Mouse (Mus musculus) ovary, postnatal 36 days (tissue): ENCODE measurements around the gene Tomm5.
A peak's percentile ranks its signal among the peaks of the same experiment; 100 is the strongest.
"Not testable (repeated sequence)": the region's sequence is repeated elsewhere in the genome, so short reads cannot be mapped to it uniquely, and the experiment has no call there.

ENCODE experiments used
- DNase-seq: peaks from one replicate; pipeline ENCODE4 v3.0.0; 2022; ENCODE audit warnings: low spot score, mixed read lengths

The Tomm5 gene

DNA sequence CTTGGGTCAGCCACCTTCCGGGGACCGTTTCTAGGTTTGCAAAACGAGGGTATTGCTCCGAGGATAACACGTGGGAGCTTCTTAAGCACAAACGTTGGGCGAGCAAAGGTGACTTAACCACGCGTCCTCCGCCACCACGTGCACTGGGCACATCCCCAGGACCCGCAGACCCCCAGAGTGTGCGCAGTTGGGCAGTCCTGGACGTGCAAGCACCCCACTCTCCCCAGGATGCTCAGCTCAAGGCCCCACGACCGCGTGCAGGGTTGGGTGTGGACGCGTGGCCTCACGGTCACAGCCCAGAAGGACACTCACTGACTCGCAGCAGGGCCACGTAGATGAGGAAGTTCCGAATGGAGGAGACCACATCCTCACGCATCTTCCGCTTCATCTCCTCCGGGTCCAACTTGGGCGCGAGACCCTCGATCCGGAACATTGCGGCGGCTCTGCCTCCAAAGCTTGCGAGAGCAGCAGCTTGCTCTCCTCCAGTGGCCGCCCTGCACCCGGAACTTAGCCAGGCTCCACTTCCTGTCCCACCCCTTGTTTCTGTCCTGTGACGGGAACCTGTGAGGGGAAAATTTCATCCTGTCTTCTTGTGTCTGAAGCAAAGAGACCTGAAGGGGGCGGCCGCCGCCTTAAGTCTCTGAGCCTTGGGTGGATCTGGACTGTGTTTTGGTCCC is at the start of gene Tomm5:
TSS of gene Tomm5 (minus strand) at position 514 of the 677 bp plus-strand sequence.
- DNase-seq: peak; percentile 83

- DNase-seq: no peak
Measured at GRCm38 (mm10) chr4:45156433-45156832, 48.5 kb upstream of the Tomm5 start.

DNA sequence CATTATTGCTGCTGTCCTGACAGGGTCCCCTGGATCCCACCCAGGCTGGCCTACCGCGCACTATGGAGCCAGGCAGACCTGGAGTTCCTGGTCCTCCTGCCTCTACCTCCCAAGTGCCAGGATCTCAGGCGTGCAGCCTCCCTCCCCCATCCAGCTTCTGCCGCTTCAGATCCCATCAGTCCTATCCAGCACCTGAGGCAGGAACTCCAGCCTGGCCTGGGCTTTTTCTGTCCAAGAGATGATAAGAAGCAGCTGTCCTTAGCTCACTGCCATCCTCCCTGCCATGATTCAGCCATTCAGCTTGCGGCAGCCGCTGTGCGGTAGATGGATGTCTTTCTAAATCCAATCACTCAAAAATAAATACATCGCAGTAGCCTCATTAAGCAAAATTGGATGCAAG is 35.1 kb upstream of the Tomm5 start:
- DNase-seq: no peak

- DNase-seq: no peak
Measured at GRCm38 (mm10) chr4:45142411-45142810, 34.5 kb upstream of the Tomm5 start.

DNA sequence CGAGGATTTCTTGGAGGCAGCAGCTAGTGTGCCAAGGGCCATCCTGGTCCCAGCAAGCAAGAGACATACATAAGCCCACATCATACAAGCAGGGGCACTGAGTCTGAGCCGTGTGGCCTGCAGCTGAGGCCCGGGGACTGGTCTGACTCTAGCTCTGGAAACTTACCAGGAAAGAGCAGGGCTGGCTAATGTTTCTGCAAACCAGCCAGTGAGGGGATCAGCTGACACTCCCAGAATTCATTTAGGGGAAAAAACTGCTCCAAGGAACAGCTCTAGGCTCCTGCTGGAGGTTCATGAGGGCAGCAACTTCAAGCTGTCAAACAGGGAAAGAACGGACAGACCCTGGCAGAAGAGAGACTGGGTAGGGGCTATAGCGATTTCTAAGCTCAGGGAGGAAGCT is 33.9 kb upstream of the Tomm5 start:
- no peak for DNase-seq

DNA sequence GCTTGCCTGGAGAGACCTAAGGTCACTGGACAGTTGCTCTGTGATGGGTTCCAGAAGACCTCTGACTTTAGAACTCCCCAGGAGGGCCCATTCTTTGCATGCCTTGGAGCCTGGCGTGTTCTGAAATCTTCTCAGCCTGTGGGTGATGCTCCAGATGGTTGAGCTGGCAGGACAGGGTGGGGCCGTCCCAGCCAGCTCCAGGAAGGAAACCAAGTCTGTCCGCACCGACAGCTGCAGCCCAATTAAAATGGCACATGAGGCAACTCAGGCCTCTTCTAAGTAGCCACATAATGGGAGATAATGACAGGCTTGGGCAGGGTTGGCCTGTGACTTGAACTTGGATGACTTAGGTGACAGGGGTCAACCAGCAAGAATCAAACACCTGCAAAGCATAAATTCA is 29.7 kb upstream of the Tomm5 start:
- no peak for DNase-seq

- DNase-seq: no peak
Measured at GRCm38 (mm10) chr4:45134471-45134870, 26.6 kb upstream of the Tomm5 start.

- DNase-seq: no peak
Measured at GRCm38 (mm10) chr4:45131021-45131420, 23.1 kb upstream of the Tomm5 start.

DNA sequence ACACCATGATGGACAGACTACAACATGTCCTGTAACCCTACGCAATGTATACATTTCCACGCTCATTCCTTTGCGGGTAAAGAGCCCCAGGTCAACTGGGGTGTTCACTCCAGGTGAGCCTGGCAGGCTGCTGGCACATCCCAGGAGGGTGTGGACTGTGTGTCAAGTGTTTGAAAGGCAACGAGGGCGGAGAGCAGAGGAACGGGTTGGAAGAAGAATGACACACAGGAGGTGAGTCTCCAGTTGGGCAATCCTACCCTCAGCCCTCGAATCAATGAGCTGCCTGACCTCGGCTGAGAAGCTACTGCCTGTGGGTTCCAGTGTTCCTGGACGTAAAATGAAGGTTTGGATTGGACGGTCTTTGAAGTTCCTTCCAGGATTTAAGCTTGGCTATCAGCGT is 13.4 kb upstream of the Tomm5 start:
- no peak for DNase-seq

DNA sequence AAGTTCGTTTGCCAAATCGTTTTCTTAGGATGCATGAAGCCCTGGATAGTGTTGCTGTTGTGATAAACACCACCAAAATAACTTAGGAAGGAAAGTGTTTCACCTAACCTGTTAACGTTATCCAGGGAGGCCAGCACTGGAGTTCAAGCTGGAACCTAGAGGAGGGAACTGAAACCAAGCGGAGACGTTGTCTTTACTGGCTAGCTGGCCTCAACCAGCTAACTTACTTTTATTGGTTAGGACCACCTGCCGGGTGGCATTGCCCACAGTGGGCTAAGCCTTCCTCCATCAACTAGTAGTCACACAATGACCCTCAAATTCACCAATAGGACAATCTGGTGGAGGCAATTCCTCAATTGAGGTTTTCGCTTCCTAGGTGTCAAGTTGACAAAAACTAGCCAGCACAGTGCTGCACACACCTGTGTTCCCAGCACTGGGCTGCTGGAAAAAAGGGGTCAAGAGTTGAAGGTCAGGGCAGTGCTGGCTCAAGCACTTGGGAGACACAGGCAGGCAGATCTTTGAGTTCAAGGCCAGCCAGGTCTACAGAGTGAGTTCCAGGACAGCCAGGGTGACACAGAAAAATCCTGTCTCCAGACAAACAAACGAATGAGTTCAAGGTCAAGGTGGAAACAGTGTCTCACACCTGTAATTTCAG is 669 bp upstream of the Tomm5 start:
- DNase-seq: no peak

DNA sequence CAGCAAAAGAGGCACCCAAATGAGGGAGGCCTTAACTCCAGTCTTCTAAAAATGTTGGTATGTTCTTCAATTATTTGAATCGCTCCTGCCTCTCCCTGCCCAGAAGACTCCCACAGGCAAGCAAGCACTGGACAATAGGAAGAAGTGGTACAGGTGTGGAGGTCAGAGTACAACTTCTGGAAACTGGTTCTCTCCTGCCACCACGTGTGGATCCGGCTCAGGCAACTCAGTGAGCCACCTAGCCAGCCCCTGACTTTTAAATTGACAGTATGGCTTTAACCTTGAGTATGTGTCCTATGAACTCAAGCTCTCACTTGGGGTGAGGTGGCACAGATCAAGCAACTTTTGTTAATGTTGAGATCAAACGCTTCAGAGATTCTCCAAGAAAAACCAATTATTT is 848 bp downstream of the Tomm5 start:
- DNase-seq: no peak

- no peak for DNase-seq
Measured at GRCm38 (mm10) chr4:45106409-45106808, 1.5 kb downstream of the Tomm5 start.

DNA sequence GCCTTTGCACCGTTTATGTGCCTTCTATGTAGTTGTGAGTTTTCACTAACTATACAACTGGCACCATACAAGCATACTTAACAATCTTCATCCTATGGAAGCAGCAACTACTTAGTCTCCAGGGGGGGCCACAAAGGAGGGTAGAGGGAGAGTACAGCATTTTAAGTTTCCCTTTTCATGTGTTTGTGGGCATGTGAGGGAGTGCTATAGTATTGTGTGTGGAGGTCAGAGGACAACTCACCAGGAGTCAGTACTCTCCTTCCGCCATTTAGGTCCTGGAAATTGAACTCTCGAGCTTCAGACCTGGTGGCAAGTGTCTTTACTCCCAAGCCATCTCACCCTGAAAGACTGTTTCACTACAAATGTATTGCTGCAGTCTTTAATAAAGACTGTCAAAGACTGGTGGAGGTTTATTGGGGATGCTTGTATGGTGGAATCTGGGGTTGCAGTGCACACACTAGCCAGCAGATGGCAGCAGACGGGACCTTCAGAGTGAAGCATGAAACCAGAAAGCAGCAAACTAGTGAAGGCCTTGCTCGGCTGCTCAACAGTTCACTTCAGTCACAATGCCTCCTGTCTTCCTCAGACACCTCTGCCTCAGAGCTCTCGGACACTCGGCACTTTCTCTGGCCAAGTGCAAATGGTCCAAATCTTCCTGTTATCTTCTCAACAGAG is 10.6 kb downstream of the Tomm5 start:
- DNase-seq: peak; percentile 56

- DNase-seq: no peak
Measured at GRCm38 (mm10) chr4:45084895-45085290, 23.0 kb downstream of the Tomm5 start.

DNA sequence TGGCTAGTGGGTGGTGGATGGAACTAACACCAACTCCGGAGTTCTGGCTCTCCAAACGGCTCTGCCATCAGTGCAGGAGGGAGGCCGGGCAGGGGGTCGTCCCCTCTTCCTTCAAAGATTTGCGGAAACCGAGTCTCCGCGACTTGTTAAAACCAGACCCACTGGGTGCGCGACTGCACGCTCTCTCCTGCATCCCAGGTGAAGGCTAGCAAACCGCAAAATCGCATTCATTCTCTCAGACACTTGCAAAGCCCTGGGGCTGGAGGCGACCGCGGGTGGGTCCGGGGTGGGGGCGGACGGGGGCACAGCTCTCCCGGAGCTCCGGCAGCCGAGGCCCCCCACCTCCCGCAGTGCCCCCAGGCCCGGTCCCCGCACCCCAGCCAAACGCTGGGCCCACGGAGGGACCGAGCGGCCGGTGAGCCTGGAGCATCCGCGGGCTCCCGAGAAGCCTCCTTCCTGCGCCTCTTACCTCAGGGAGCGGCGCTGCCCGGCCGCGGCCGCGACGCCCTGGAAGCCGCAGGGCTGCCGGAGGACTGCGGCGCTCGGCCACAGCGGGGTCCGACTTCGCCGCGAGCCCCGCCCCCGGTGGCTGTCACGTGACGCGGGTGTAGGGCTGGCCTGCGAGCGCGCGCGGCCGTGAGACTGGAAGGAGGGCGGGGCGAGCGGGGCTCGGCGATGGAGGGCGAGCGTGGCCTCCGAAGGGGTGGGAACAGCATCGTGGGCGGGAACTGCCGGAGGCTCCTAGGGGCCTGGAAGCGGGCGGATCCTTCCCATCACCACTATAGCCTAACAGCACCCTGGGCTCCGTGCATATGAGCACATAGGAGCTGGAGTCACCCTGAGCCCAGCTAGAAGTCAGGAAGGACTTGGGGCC is 23.7 kb downstream of the Tomm5 start, which contains the start of gene Fbxo10:
TSS of gene Fbxo10 (minus strand) at position 584 of the 874 bp plus-strand sequence.
- DNase-seq: peak; percentile 96

DNA sequence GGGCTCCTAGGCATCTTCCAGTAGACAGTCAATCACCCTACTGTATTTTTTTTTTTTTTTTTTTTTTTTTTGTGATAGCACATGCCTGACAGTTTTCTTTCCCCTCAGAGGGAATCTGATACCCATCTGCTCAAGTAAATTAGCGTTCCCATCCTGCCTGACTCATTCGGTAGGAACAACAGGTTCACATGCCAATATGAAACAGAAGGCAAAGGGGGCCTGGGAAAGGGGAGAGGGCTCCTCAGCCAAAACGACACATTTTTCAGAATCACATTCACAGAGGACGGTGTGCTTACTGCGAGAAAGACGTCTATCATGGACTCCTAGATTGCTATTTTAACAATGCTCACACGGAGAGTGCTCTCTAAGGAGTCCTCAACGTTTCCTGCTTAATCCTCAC is 24.4 kb downstream of the Tomm5 start:
- DNase-seq: no peak

GRCm38 (mm10) chr4:45082951-45083350 is 25.0 kb downstream of the Tomm5 start:
- DNase-seq: no peak

DNA sequence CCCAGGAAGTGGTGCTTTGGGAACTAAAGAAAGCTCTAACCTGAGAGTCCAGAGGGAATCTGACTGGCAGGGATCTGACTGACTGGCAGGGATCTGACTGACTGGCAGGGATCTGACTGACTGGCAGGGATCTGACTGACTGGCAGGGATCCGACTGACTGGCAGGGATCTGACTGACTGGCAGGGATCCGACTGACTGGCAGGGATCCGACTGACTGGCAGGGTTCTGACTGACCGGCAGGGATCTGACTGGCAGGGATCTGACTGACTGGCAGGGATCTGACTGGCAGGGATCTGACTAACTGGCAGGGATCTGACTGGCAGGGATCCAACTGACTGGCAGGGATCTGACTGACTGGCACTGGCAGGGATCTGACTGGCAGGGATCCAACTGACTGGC is 26.9 kb downstream of the Tomm5 start:
- not testable (repeated sequence) for DNase-seq

- no peak for DNase-seq
Measured at GRCm38 (mm10) chr4:45073544-45073943, 34.4 kb downstream of the Tomm5 start.

DNA sequence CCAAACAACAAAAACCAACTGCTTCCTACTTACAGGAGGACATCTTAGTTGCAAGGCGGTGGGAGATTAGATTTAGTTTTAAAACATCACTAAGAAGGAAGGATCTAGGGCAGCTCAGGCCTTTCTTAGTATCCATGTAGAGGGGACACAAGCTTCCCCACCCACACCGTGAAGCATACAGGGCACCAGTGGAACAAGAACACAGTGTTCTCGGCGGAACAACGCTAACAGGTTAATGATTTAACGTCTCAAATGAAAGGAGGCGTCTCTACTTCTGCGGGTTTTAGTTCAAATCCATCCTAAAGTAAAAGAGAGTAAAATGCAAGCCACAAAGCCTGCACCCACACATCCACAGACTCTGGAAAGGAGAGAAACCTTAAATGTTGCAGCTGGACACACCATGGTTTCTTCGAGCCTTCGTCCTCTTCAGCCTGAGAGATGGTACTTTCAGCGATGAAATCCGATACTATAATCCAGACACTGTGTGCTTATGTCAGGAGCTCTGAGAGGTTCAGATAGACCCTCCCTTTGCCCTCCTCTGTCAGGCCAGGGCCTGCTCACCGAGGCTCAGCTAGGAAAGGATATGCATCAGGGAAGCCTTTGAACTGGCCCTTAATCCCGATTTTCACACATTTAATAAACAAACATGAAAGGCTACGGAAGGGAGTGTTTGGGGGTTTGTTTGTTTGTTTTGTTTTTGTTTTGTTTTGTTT is 35.5 kb downstream of the Tomm5 start:
- no peak for DNase-seq

GRCm38 (mm10) chr4:45067742-45068141 is 40.2 kb downstream of the Tomm5 start:
- DNase-seq: no peak
